Mouse (Mus musculus) hindbrain, postnatal 0 days (tissue): ENCODE results near the gene Dlgap3. TPM values are rescaled to one million over a fixed set of nuclear protein-coding genes. Genes with fewer than 3 reads are reported as not detected.

ENCODE experiments used
- ATAC-seq: fragments of 200-750 bp; cut with Nextera tagmentation; 2 replicates; pipeline ENCODE4 v1.8.0; 2017; ENCODE audit warnings: mild to moderate bottlenecking, moderate TSS enrichment, moderate library complexity
- DNase-seq: peaks from one replicate; pipeline ENCODE4 v3.0.0-alpha.2; 2015; ENCODE audit warnings: low spot score
- H3K27ac ChIP-seq: fragments of 300-500 bp; sonication (generic); 2 replicates; pipeline ENCODE4 v1.5.1; 2014; ENCODE audit warnings: mild to moderate bottlenecking
- H3K27me3 ChIP-seq: fragments of 300-500 bp; sonication (generic); 2 replicates; pipeline ENCODE4 v1.6.1; 2014; ENCODE audit warnings: low read length, mixed read lengths; ENCODE audit not compliant: insufficient read depth
- H3K36me3 ChIP-seq: fragments of 300-500 bp; sonication (generic); 2 replicates; pipeline ENCODE4 v1.6.1; 2014; ENCODE audit warnings: low read length, mixed read lengths; ENCODE audit not compliant: insufficient read depth
- H3K4me1 ChIP-seq: fragments of 300-500 bp; sonication (generic); 2 replicates; pipeline ENCODE4 v1.6.1; 2014; ENCODE audit warnings: antibody characterized with exemption, low read length, mixed read lengths; ENCODE audit not compliant: insufficient read depth
- H3K4me2 ChIP-seq: fragments of 300-500 bp; sonication (generic); 2 replicates; pipeline ENCODE4 v1.6.1; 2014; ENCODE audit warnings: low read depth, mild to moderate bottlenecking, low read length, moderate library complexity, mixed read lengths
- H3K4me3 ChIP-seq: fragments of 300-500 bp; sonication (generic); 2 replicates; pipeline ENCODE4 v1.5.1; 2014; ENCODE audit warnings: low read length
- H3K9ac ChIP-seq: fragments of 300-500 bp; sonication (generic); replicated peaks from 2 replicates; pipeline ENCODE4 v1.6.1; 2014; ENCODE audit warnings: mild to moderate bottlenecking, low read length, moderate library complexity, mixed read lengths
- H3K9me3 ChIP-seq: fragments of 300-500 bp; sonication (generic); 2 replicates; pipeline ENCODE4 v1.6.1; 2016; ENCODE audit warnings: low read length, mixed read lengths
- CTCF ChIP-seq: IDR thresholded peaks from 2 replicates; pipeline ENCODE4 v1.5.1; 2016; ENCODE audit warnings: antibody characterized with exemption, control low read depth, low read depth
- WGBS: fragments of 180-500 bp; shearing (Covaris S2); extraction: QIAGEN DNeasy Blood & Tissue Kit; methylation state at CpG from one replicate; pipeline ENCODE4 v1.1.7; 2014; 5-methylcytosine and 5-hydroxymethylcytosine counted together
- polyA plus RNA-seq: library from polyadenylated mRNA; unstranded; fragments of >200 nt; fragmentation: Nextera tagmentation; extraction: Ambion mirVana; gene quantifications from 2 replicates; pipeline ENCODE4 v1.2.1, GENCODE M21; 2015
- total RNA-seq: library from RNA; depleted of rRNA; stranded (reverse); fragments of >200 nt; gene quantifications from 2 replicates; pipeline ENCODE4 v1.2.3, GENCODE M21; 2014

Gene Dlgap3
- total and polyA plus RNA-seq, 2 experiments from 2014 or later = 34.2 to 153 TPM

DNA sequence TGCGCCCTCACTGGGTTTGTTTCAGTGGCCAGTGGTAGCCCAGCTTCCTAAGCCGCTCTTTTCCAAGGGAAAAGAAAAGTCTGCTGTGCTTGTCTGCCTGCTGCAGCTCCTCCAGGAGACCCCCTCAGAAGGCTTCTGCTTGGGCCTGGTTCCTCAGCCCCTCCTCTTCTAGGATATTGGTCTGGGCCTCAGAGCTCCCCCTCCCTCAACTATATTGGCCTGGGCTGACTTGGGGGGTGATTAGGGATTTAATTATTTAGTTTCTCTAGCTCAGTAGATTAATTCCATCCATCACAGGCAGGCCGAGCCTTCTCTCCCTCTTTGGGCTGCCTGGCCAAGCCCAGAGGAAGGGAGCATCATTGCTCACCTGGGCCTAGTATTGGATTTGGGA lies 11.4 kb downstream of the Dlgap3 start:
- Histone ChIP-seq H3K9ac (0 out of 2 replicates have a peak overlapping the region, but pooled peaks have one; percentile 4), H3K36me3 (no peaks in the 10 kb centered on the region), H3K4me1 (peaks cover 18% of the 10 kb centered on the region), H3K4me2 (no peak overlapping the region), H3K9me3 (no peaks in the 10 kb centered on the region), H3K27ac (peak overlapping the region; percentile 62), H3K4me3 (no peak overlapping the region), H3K27me3 (no peaks in the 10 kb centered on the region)
- DNase-seq (no peak), ATAC-seq (peak; percentile 39; the same call in 1 of the 2 replicates)
- no peak for TF ChIP-seq CTCF
- 56% methylated on average over 3 of the region's 3 CpGs for WGBS

GRCm38 (mm10) chr4:127181010-127181409 lies 12.0 kb downstream of the Dlgap3 start:
- H3K27me3 ChIP-seq = no peaks in the 10 kb centered on the region
- ATAC-seq (no peak), DNase-seq (no peak)
- no peak overlapping the region for H3K9ac ChIP-seq
- H3K36me3 ChIP-seq = no peaks in the 10 kb centered on the region
- no peak for TF ChIP-seq CTCF
- peaks cover 18% of the 10 kb centered on the region for H3K4me1 ChIP-seq
- no peak overlapping the region for H3K4me2 ChIP-seq
- H3K9me3 ChIP-seq = no peaks in the 10 kb centered on the region
- H3K27ac ChIP-seq = no peak overlapping the region
- no peak overlapping the region for H3K4me3 ChIP-seq
- WGBS = 90% methylated on average over 9 of the region's 9 CpGs

- no peak for DNase-seq
- Histone ChIP-seq H3K9ac (no peak overlapping the region), H3K27me3 (no peaks in the 10 kb centered on the region), H3K36me3 (no peaks in the 10 kb centered on the region), H3K27ac (no peak overlapping the region), H3K4me3 (no peak overlapping the region), H3K4me1 (peaks cover 15% of the 10 kb centered on the region), H3K4me2 (no peak overlapping the region), H3K9me3 (no peaks in the 10 kb centered on the region)
- no peak for ATAC-seq
- no peak for TF ChIP-seq CTCF
- 65% methylated on average over 5 of the region's 5 CpGs for WGBS
These were observed 14.9 kb downstream of the Dlgap3 start for GRCm38 (mm10) chr4:127183867-127184266.

GRCm38 (mm10) chr4:127190921-127191320 lies 21.9 kb downstream of the Dlgap3 start:
- no peak for TF ChIP-seq CTCF
- WGBS = 90% methylated on average over 6 of the region's 6 CpGs

DNA sequence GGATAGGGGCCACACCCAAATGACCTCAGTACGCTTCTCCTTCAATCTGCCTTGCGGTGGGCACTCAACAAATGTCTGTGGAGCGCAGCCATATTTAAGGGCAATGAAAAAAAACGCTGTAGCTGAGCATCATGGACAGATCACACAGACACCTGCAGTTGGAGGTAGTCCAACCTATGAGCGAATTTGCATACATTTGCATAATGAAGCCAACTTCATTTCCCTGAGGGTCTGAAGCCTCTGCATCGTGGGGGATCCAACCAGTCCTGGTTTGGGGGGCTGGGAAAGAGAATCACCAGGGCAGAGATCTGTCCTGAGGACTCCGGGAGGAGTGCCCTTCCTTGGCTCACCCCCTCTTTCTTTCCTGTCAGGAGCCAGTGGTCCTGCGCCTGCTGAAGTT lies 23.7 kb downstream of the Dlgap3 start:
- no peak for ATAC-seq
- Histone ChIP-seq H3K27ac (peak overlapping the region; percentile 41; the same call in 1 of the 2 replicates), H3K4me1 (peaks cover 8% of the 10 kb centered on the region), H3K36me3 (no peaks in the 10 kb centered on the region), H3K9me3 (no peaks in the 10 kb centered on the region), H3K4me3 (no peak overlapping the region), H3K9ac (no peak overlapping the region), H3K27me3 (no peaks in the 10 kb centered on the region), H3K4me2 (no peak overlapping the region)
- no peak for TF ChIP-seq CTCF
- WGBS = 51% methylated on average over 8 of the region's 8 CpGs
- DNase-seq = peak; percentile 63

More at GRCm38 (mm10) chr4:127190921-127191320, 21.9 kb downstream of the Dlgap3 start:
- ATAC-seq (no peak), DNase-seq (no peak)
- Histone ChIP-seq H3K9me3 (no peaks in the 10 kb centered on the region), H3K4me2 (no peak overlapping the region), H3K9ac (no peak overlapping the region), H3K27me3 (no peaks in the 10 kb centered on the region), H3K4me1 (peaks cover 8% of the 10 kb centered on the region), H3K4me3 (no peak overlapping the region), H3K36me3 (no peaks in the 10 kb centered on the region), H3K27ac (no peak overlapping the region)

- Histone ChIP-seq H3K9ac (no peak overlapping the region), H3K36me3 (no peaks in the 10 kb centered on the region), H3K4me2 (no peak overlapping the region; the same call in 1 of the 2 replicates), H3K4me3 (no peak overlapping the region), H3K27me3 (no peaks in the 10 kb centered on the region), H3K4me1 (peaks cover 8% of the 10 kb centered on the region), H3K9me3 (no peaks in the 10 kb centered on the region), H3K27ac (peak overlapping the region; percentile 41; the same call in 1 of the 2 replicates)
- WGBS = 42% methylated on average over 14 of the region's 14 CpGs
- ATAC-seq = peak; percentile 62
- DNase-seq = peak; percentile 61
- no peak for TF ChIP-seq CTCF
These were observed 24.6 kb downstream of the Dlgap3 start for GRCm38 (mm10) chr4:127193378-127194155.
